Mouse (Mus musculus) MEL (cell line): ENCODE data around the gene Mthfd1l. TPM values are rescaled to one million over a fixed set of nuclear protein-coding genes. Genes with fewer than 3 reads are reported as not detected.
A peak's percentile ranks its signal among the peaks of the same experiment; 100 is the strongest.

Source experiments
- DNase-seq: peaks from one replicate; pipeline ENCODE4 v3.0.0; 2011; ENCODE audit warnings: low read depth, low spot score
- H3K27ac ChIP-seq: 2 replicates; pipeline ENCODE4 v1.5.1; 2012; ENCODE audit warnings: low read depth, mild to moderate bottlenecking, control low read depth, low read length, moderate library complexity; ENCODE audit not compliant: control insufficient read depth
- H3K27me3 ChIP-seq, 2 experiments: fragments of 150-350 bp in 1 of 2; sonication (generic) in 1 of 2; 2 replicates each; pipeline ENCODE4 v1.6.1; 2012; ENCODE audit warnings: low read length in 2 of 2, mild to moderate bottlenecking in 2 of 2, improper control_type of control experiment in 1 of 2, moderate library complexity in 1 of 2; ENCODE audit not compliant: insufficient read depth in 2 of 2, control insufficient read depth in 1 of 2
- H3K36me3 ChIP-seq, 2 experiments: 2 replicates each; pipeline ENCODE4 v1.6.1; 2012 to 2014; ENCODE audit warnings: low read length in 2 of 2, improper control_type of control experiment in 1 of 2, inconsistent platforms in 1 of 2, mild to moderate bottlenecking in 1 of 2; ENCODE audit not compliant: insufficient read depth in 2 of 2, control insufficient read depth in 1 of 2
- H3K4me1 ChIP-seq, 2 experiments: fragments of 150-350 bp in 1 of 2; sonication (generic) in 1 of 2; 2 replicates each; pipeline ENCODE4 v1.6.1; 2012; ENCODE audit warnings: low read length in 2 of 2, improper control_type of control experiment in 1 of 2, mild to moderate bottlenecking in 1 of 2; ENCODE audit not compliant: insufficient read depth in 2 of 2, control insufficient read depth in 1 of 2
- H3K4me3 ChIP-seq, 2 experiments: fragments of 150-350 bp in 1 of 2; sonication (generic) in 1 of 2; 2 replicates each; pipeline ENCODE4 v1.5.1; 2012; ENCODE audit warnings: low read depth in 2 of 2, low read length in 2 of 2, mild to moderate bottlenecking in 2 of 2, moderate library complexity in 2 of 2, control low read depth in 1 of 2, improper control_type of control experiment in 1 of 2; ENCODE audit not compliant: control insufficient read depth in 1 of 2, insufficient read depth in 1 of 2
- H3K79me2 ChIP-seq: 2 replicates; pipeline ENCODE4 v1.6.1; 2012; ENCODE audit warnings: mild to moderate bottlenecking, low read length, moderate library complexity; ENCODE audit not compliant: control insufficient read depth, poor library complexity, insufficient read depth
- H3K9ac ChIP-seq: 2 replicates; pipeline ENCODE4 v1.6.1; 2012; ENCODE audit warnings: low read depth, mild to moderate bottlenecking, control low read depth, low read length, moderate library complexity; ENCODE audit not compliant: control insufficient read depth, poor library complexity, severe bottlenecking
- H3K9me3 ChIP-seq: fragments of 150-350 bp; sonication (generic); replicated peaks from 2 replicates; pipeline ENCODE4 v1.6.1; 2012; ENCODE audit warnings: mild to moderate bottlenecking, low read length, improper control_type of control experiment, moderate library complexity; ENCODE audit not compliant: insufficient read depth
- BHLHE40 ChIP-seq: IDR thresholded peaks from 2 replicates; pipeline ENCODE4 v1.6.1; 2012; ENCODE audit warnings: low read depth, mild to moderate bottlenecking, inconsistent platforms, low read length, improper control_type of control experiment, borderline replicate concordance
- CHD1 ChIP-seq: IDR thresholded peaks from 2 replicates; pipeline ENCODE4 v1.6.1; 2012; ENCODE audit warnings: low read depth, mild to moderate bottlenecking, inconsistent platforms, low read length, improper control_type of control experiment
- CTCF ChIP-seq, 3 experiments: IDR thresholded peaks in 2 of 3; conservative IDR thresholded peaks in 1 of 3; 2 replicates each; pipeline ENCODE4 v1.5.1; 2011 to 2012; ENCODE audit warnings: low read length in 3 of 3, low read depth in 2 of 3, mild to moderate bottlenecking in 2 of 3, improper control_type of control experiment in 1 of 3, inconsistent platforms in 1 of 3, mixed read lengths in 1 of 3, moderate library complexity in 1 of 3; ENCODE audit not compliant: control insufficient read depth in 1 of 3, insufficient read depth in 1 of 3, poor library complexity in 1 of 3, severe bottlenecking in 1 of 3
- E2F4 ChIP-seq: IDR thresholded peaks from 2 replicates; pipeline ENCODE4 v1.6.1; 2011; ENCODE audit warnings: low read depth, low read length, improper control_type of control experiment, borderline replicate concordance
- ELF1 ChIP-seq: IDR thresholded peaks from 2 replicates; pipeline ENCODE4 v1.6.1; 2014; ENCODE audit warnings: low read depth, mild to moderate bottlenecking, inconsistent platforms, low read length, improper control_type of control experiment, moderate library complexity
- EP300 ChIP-seq, 2 experiments: IDR thresholded peaks; 2 replicates each; pipeline ENCODE4 v1.6.1; 2011; ENCODE audit warnings: improper control_type of control experiment in 2 of 2, low read length in 2 of 2, low read depth in 1 of 2, mild to moderate bottlenecking in 1 of 2
- ETS1 ChIP-seq: IDR thresholded peaks from 2 replicates; pipeline ENCODE4 v1.6.1; 2012; ENCODE audit warnings: low read depth, mild to moderate bottlenecking, inconsistent platforms, low read length, improper control_type of control experiment, moderate library complexity
- GABPA ChIP-seq: IDR thresholded peaks from 2 replicates; pipeline ENCODE4 v1.6.1; 2012; ENCODE audit warnings: low read depth, mild to moderate bottlenecking, inconsistent platforms, low read length, improper control_type of control experiment, moderate library complexity
- GATA1 ChIP-seq: IDR thresholded peaks from 2 replicates; pipeline ENCODE4 v1.6.1; 2011; ENCODE audit warnings: low read depth, low read length, improper control_type of control experiment
- HCFC1 ChIP-seq: IDR thresholded peaks from 2 replicates; pipeline ENCODE4 v1.6.1; 2012; ENCODE audit warnings: low read depth, mild to moderate bottlenecking, inconsistent platforms, low read length, improper control_type of control experiment, moderate library complexity
- JUND ChIP-seq: IDR thresholded peaks from 2 replicates; pipeline ENCODE4 v1.6.1; 2011; ENCODE audit warnings: low read depth, mild to moderate bottlenecking, improper control_type of control experiment, low read length
- KAT2A ChIP-seq: conservative IDR thresholded peaks from 2 replicates; pipeline ENCODE4 v1.6.1; 2012; ENCODE audit warnings: low read depth, low read length, improper control_type of control experiment, inconsistent platforms
- MAX ChIP-seq: IDR thresholded peaks from 2 replicates; pipeline ENCODE4 v1.6.1; 2011; ENCODE audit warnings: low read length, improper control_type of control experiment
- MAZ ChIP-seq: IDR thresholded peaks from 2 replicates; pipeline ENCODE4 v1.6.1; 2012; ENCODE audit warnings: low read depth, mild to moderate bottlenecking, inconsistent platforms, low read length, improper control_type of control experiment
- MEF2A ChIP-seq: IDR thresholded peaks from 2 replicates; pipeline ENCODE4 v1.6.1; 2014; ENCODE audit warnings: low read depth, mild to moderate bottlenecking, inconsistent platforms, low read length, improper control_type of control experiment; ENCODE audit not compliant: poor library complexity, insufficient replicate concordance, severe bottlenecking; ENCODE audit errors: extremely low read depth
- MXI1 ChIP-seq: IDR thresholded peaks from 2 replicates; pipeline ENCODE4 v1.6.1; 2011; ENCODE audit warnings: mild to moderate bottlenecking, low read depth, low read length, improper control_type of control experiment
- MYC ChIP-seq: IDR thresholded peaks from 2 replicates; pipeline ENCODE4 v1.6.1; 2011; ENCODE audit warnings: low read depth, mild to moderate bottlenecking, low read length, improper control_type of control experiment, moderate library complexity
- NELFE ChIP-seq: IDR thresholded peaks from 2 replicates; pipeline ENCODE4 v1.6.1; 2011; ENCODE audit warnings: low read depth, low read length, improper control_type of control experiment
- NRF1 ChIP-seq: IDR thresholded peaks from 2 replicates; pipeline ENCODE4 v1.6.1; 2014; ENCODE audit warnings: low read depth, mild to moderate bottlenecking, inconsistent platforms, low read length, improper control_type of control experiment, moderate library complexity; ENCODE audit not compliant: poor library complexity, insufficient read depth, severe bottlenecking
- POLR2AphosphoS2 ChIP-seq: IDR thresholded peaks from 2 replicates; pipeline ENCODE4 v1.6.1; 2011; ENCODE audit warnings: low read length, improper control_type of control experiment
- POLR2AphosphoS5 ChIP-seq: IDR thresholded peaks from 2 replicates; pipeline ENCODE4 v1.6.1; 2012; ENCODE audit warnings: low read depth, borderline replicate concordance, mild to moderate bottlenecking, inconsistent platforms, low read length, moderate library complexity, mixed read lengths
- RAD21 ChIP-seq: IDR thresholded peaks from 2 replicates; pipeline ENCODE4 v1.6.1; 2011; ENCODE audit warnings: mild to moderate bottlenecking, low read depth, low read length, improper control_type of control experiment
- RCOR1 ChIP-seq: IDR thresholded peaks from 2 replicates; pipeline ENCODE4 v1.6.1; 2012; ENCODE audit warnings: low read depth, mild to moderate bottlenecking, inconsistent platforms, low read length, improper control_type of control experiment
- SIN3A ChIP-seq: IDR thresholded peaks from 2 replicates; pipeline ENCODE4 v1.6.1; 2012; ENCODE audit warnings: low read length, improper control_type of control experiment, inconsistent platforms
- SMC3 ChIP-seq: IDR thresholded peaks from 2 replicates; pipeline ENCODE4 v1.6.1; 2011; ENCODE audit warnings: low read depth, low read length, improper control_type of control experiment
- TAL1 ChIP-seq: IDR thresholded peaks from 2 replicates; pipeline ENCODE4 v1.6.1; 2012; ENCODE audit warnings: mild to moderate bottlenecking, inconsistent platforms, low read length, moderate library complexity, mixed read lengths
- TCF12 ChIP-seq: IDR thresholded peaks from 2 replicates; pipeline ENCODE4 v1.6.1; 2014; ENCODE audit warnings: low read depth, mild to moderate bottlenecking, inconsistent platforms, low read length, improper control_type of control experiment, moderate library complexity
- UBTF ChIP-seq: IDR thresholded peaks from 2 replicates; pipeline ENCODE4 v1.6.1; 2012; ENCODE audit warnings: low read depth, mild to moderate bottlenecking, inconsistent platforms, low read length, improper control_type of control experiment, moderate library complexity, borderline replicate concordance; ENCODE audit not compliant: insufficient read depth
- USF1 ChIP-seq: IDR thresholded peaks from 2 replicates; pipeline ENCODE4 v1.6.1; 2014; ENCODE audit warnings: low read depth, mild to moderate bottlenecking, inconsistent platforms, low read length, improper control_type of control experiment, moderate library complexity
- USF2 ChIP-seq, 2 experiments: IDR thresholded peaks; 2 replicates each; pipeline ENCODE4 v1.6.1; 2011 to 2012; ENCODE audit warnings: improper control_type of control experiment in 2 of 2, low read length in 2 of 2, borderline replicate concordance in 1 of 2, inconsistent platforms in 1 of 2, low read depth in 1 of 2, mild to moderate bottlenecking in 1 of 2; ENCODE audit not compliant: insufficient read depth in 1 of 2
- ZC3H11A ChIP-seq: IDR thresholded peaks from 2 replicates; pipeline ENCODE4 v1.6.1; 2012; ENCODE audit warnings: low read depth, mild to moderate bottlenecking, inconsistent platforms, low read length, improper control_type of control experiment
- ZKSCAN1 ChIP-seq: IDR thresholded peaks from 2 replicates; pipeline ENCODE4 v1.6.1; 2012; ENCODE audit warnings: low read depth, mild to moderate bottlenecking, inconsistent platforms, low read length, improper control_type of control experiment, moderate library complexity
- ZMIZ1 ChIP-seq: IDR thresholded peaks from 2 replicates; pipeline ENCODE4 v1.6.1; 2012; ENCODE audit warnings: low read depth, mild to moderate bottlenecking, inconsistent platforms, low read length, improper control_type of control experiment, moderate library complexity
- ZNF384 ChIP-seq: IDR thresholded peaks from 2 replicates; pipeline ENCODE4 v1.6.1; 2012; ENCODE audit warnings: low read depth, mild to moderate bottlenecking, inconsistent platforms, low read length, improper control_type of control experiment
- polyA plus RNA-seq, 2 experiments: library from polyadenylated mRNA; stranded (reverse) in 1 of 2; unstranded in 1 of 2; fragments of >175 nt in 1 of 2; fragments of >200 nt in 1 of 2; gene quantifications; 2 replicates each; pipeline versions ENCODE4 v1.2.1 to v1.2.4; 2012; ENCODE audit warnings: low replicate concordance in 2 of 2, low read depth in 1 of 2; ENCODE audit not compliant: insufficient read length in 2 of 2, insufficient read depth in 1 of 2, missing spikeins in 1 of 2
- total RNA-seq: library from RNA; depleted of rRNA; stranded (reverse); fragments of 300-350 nt; gene quantifications from 2 replicates; pipeline ENCODE4 v1.2.3, GENCODE M21; 2012

Mthfd1l gene
- total and polyA plus RNA-seq, 3 experiments, result 43.1 to 1,097 (median 83.0) TPM

- H3K4me1 ChIP-seq, result no peaks in the 10 kb centered on the region
- DNase-seq, result peak; percentile 78
- H3K9ac ChIP-seq, result no peak overlapping the region
- no peaks in the 10 kb centered on the region for H3K79me2 ChIP-seq
- H3K27me3 ChIP-seq, result peaks cover 0 to 2% of the 10 kb centered on the region in 2 experiments; a peak in 1 of 4 replicates
- no peaks in the 10 kb centered on the region for H3K36me3 ChIP-seq
- H3K9me3 ChIP-seq, result no peaks in the 10 kb centered on the region
- no peak overlapping the region for H3K27ac ChIP-seq
- H3K4me3 ChIP-seq, result no peak overlapping the region
- peak; percentile 63 for TF ChIP-seq ZC3H11A
- no peak for TF ChIP-seq MAX
- no peak for TF ChIP-seq GATA1
- TF ChIP-seq RAD21, result peak; percentile 89
- no peak for TF ChIP-seq SIN3A
- no peak for TF ChIP-seq GABPA
- TF ChIP-seq RCOR1, result no peak
- TF ChIP-seq USF1, result no peak
- no peak for TF ChIP-seq USF2 (IDR thresholded peaks at IDR 0.05; ENCODE audit: borderline replicate concordance in 1 of 2, insufficient read depth in 1 of 2, low read depth in 1 of 2, low read length in 2 of 2)
- no peak for TF ChIP-seq MAZ
- no peak for TF ChIP-seq ZNF384
- TF ChIP-seq NRF1, result no peak
- no peak for TF ChIP-seq BHLHE40
- TF ChIP-seq ZMIZ1, result no peak
- TF ChIP-seq POLR2AphosphoS5, result no peak
- peak; percentile 75 for TF ChIP-seq SMC3
- no peak for TF ChIP-seq TCF12
- no peak for TF ChIP-seq EP300 (IDR thresholded peaks at IDR 0.05; ENCODE audit: low read depth in 1 of 2, low read length in 2 of 2)
- TF ChIP-seq CHD1, result no peak
- TF ChIP-seq E2F4, result no peak
- TF ChIP-seq CTCF (IDR thresholded peaks at IDR 0.05 in 2 of 3, conservative IDR thresholded peaks at IDR 0.05 in 1 of 3; ENCODE audit: control insufficient read depth in 1 of 3, insufficient read depth in 1 of 3, low read depth in 2 of 3, low read length in 3 of 3, poor library complexity in 1 of 3, severe bottlenecking in 1 of 3), result peak; percentile 74 to 84 (median 76)
- TF ChIP-seq ZKSCAN1, result no peak
- no peak for TF ChIP-seq MEF2A
- no peak for TF ChIP-seq KAT2A
- TF ChIP-seq ETS1, result no peak
- no peak for TF ChIP-seq JUND
- TF ChIP-seq UBTF, result no peak
- no peak for TF ChIP-seq POLR2AphosphoS2
- TF ChIP-seq MXI1, result no peak
- TF ChIP-seq TAL1, result no peak
- TF ChIP-seq MYC, result no peak
- no peak for TF ChIP-seq NELFE
- no peak for TF ChIP-seq ELF1
- no peak for TF ChIP-seq HCFC1
Measured at GRCm38 (mm10) chr10:3943492-3944395, 29.2 kb upstream of the Mthfd1l start.
